Mouse (Mus musculus) heart, postnatal 4 days (tissue): ENCODE measurements around the gene Gatad2a. TPM values are rescaled to one million over a fixed set of nuclear protein-coding genes. Genes with fewer than 3 reads are reported as not detected.

Experiments
- DNase-seq: peaks from one replicate; pipeline ENCODE4 v3.0.0; 2021
- total RNA-seq, 2 experiments: library from RNA; stranded (reverse); gene quantifications; 2 replicates each; pipeline ENCODE4 v1.2.3; 2021

The Gatad2a gene
- total RNA-seq, 2 experiments from 2014 or later: 75.9 to 79.5 TPM

DNA sequence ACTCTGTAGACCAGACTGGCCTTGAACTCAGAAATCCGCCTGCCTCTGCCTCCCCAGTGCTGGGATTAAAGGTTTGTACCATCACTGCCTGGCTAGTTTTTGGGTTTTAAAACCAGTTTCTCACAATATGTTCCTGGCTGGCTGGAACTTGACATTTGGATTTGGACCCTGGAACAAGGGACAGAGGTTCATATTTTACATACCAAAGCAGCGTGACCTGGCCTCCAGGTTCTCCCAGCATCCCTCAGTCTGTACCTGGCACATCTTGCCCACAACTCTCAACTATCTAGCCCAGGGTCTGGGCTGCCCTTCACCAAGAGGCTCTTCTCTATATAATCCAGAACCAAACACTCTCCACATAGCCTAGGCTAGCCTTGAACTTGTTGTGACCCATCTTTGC lies 96.3 kb downstream of the Gatad2a start:
- no peak for DNase-seq

DNA sequence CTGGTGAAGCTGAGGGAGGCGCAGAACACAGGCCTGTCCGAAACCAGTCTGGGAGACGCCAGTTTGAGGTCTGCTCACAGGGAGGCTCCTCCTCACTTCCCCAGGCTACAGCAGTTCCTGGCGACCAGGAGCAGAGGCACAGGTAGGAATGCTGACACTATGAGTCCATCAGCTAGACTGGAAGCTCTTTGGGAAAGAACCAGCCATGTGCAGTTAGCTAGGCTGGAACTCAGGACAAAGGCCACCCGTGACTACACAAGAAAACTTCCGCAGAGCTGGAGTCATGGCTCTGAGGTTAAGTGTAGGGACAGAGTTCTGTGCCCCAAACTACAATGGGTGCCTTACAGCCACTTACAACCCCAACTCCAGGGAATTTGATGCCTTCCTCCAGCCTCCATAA lies 98.3 kb downstream of the Gatad2a start:
- no peak for DNase-seq

DNA sequence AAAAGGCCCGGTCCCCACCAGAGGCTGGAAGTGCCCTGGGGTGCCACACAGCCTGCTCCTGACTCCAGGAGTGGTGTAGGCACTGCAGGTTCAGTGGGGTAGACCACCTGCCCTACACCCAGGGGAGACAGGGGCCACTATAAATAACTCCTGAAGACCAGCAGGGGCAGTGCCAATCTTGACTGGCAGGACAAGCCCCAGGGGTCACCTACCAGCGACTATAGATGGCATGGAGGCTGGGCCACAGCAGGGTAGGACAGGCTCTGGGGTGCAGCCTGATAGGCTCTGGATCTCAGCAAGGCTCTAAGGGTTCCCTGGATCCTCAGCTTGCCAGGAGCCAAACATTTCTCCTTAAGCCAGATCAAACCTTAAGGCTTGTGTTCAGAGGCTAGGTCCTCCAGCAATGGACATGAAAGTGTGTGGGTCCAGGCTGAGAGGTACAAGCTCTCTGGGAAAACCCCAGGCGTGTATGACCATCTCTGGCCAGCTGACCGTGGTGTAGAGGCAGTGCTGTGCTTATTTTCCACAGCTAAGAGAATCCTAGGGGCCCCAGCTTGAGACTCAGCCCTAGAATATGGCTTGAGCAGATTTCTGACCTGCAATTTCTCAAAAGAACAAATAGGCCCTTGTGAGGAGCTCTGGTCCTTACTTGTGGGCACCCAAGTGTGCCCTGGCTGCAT lies 100.3 kb downstream of the Gatad2a start:
- no peak for DNase-seq

DNA sequence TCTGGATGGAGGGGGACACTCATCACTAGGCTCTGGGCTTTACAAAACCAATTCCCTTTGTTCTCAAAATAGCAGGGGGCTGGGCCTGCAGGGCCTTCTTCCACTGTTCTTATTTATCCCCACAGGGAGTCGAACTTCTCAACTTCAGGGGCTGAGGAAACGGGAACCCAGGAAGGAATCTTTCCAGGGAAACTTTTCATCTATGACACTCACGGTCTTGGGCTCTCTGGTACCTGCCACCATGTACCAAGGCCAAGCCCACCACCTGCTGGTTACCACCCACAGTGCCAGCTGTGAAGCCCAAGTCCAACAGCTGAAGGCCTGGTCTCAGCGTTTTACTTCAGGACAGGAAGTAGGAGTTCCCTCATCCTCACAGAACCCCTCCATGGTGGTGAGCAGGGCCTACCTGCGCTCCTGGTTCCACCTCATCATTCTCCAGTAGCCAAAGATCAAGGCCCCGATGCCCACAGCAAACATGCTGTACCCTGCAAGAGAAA lies 101.3 kb downstream of the Gatad2a start:
- no peak for DNase-seq

DNA sequence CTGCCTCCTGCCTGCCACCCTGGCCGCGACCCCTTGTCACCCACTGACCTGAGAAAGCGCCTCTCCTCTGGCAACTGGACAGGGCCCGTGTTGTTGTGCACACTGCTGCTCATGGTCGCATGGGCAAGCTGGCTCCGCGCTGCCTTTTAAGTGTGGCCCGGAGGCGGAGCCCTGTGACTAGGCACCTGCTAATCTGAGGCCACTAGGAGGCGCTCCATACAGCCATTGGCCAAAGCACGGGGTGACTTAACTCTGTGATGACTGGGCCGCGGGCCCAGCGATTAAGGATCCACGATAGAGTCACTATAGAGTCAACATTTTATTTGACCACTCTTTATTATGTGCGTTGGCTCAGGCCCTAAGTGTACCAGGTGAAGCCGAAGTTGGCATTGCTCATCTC lies 102.3 kb downstream of the Gatad2a start:
- peak; percentile 81 for DNase-seq

DNA sequence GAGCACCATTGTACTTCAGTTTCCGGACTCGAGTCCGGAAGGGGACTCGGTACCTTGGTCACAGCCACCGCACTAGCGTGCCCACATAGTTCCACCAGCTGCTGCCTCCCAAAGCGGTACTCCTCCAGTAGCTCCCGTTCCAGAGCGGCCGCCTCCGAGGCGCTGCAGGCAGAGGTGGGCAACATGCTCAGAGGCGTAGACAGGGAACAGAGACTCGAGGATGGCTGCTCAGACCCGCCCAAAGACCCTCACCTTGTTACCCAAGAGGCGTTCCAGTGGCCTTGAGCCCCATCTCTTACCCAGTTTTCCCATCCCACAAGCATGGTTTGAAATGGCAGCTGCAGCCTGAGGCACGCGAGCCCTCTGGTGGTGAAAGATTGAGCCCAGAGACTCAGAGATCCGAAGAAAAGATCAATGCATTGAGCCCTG lies 105.4 kb downstream of the Gatad2a start:
- DNase-seq: peak; percentile 63

DNA sequence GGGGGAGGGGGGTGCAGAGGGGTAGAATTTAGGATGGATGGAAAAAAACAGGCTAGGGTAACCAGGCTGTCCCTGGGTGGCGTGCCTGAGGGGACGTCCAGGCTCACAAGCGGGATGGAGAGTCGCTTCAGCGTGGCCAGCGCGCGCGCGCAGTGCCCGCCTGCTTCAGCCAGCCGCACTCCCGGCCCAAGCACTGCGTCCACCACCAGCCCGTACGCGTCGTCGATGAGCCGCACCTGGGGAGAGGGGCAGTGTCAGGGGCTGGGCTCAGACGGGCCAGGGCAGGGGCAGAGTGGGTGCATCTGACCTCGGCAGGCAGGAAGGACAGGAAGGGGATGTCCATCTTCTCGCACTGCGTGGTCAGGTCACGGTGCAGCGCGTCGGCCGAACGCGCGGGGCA lies 107.3 kb downstream of the Gatad2a start:
- DNase-seq: peak; percentile 30

DNA sequence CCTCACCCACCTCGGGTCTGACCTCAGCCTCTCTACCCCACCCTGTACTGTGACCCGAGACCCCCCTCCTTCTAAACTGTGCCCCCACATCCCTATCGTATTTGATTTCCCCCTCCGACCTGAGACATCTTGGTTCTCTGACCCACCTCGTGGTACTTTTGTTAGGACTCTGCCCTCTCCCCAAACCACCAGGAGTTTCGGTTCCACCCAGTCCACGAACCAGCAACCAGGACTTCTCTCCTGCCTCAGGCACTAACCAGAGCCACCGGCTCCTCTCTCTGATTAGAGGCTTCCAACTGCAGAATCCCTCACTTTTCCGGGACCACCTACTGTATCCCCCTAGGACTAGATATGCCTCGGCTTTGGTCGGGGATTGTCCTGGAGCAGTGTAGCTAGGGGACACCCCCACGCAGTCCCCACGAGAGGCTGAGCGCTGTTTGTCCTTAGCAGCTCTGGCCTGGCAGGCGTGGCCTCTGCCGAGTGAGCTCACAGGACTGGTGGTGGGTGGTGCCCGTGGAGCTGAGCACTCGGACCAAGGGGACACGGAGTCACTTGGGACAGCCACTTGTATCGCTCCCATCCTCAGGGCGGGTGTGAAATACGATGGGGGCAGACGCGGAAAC lies 107.8 kb downstream of the Gatad2a start:
- DNase-seq: peak; percentile 35

DNA sequence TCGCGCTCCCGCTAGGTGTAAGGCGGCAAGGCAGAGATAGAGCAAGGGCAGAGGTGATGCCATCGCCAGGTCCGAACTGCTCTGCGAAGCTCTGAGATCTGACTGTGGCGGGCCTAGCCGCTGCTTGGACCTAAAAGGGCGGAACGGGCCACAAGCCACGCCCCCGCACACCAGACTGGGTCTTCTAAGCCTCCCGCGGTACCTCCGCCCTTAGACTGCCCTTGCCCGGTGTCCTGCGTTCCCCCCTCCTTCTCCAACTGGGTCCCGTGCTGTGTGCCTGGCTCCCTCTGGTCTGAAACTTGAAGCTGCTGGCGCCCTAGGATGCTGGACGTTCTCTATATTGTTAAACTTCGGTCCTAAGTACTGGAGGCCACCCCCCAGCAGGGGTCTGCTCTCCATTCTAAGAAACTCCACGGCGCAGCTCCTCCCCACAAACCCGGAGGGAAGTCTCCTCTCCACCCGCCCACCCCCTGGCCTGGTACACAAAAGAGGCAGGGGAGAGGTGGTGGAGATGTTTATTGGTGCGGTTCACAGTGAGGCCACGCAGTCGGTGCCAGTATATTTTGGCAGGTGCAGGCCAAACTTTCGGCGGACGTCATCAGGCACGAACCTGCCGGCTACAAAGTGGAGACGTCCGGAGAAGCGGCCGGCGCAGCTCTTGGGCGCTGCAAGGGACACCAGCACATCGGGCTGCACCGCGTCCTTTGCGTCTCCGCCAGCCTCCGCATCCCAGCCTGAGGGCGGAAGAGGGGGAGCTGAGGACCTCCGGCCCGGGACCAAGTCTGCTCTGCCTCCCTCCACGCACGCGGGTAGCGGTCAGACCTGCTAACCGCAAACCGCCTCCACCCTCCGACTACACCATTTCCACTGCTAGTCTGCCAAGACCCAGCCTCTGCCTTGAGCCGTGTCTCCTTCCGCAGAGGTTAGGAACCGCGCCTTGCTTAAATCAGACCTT lies 108.6 kb downstream of the Gatad2a start, which contains the start of gene Cilp2:
TSS of gene Cilp2 (minus strand) at position 399 of the 955 bp plus-strand sequence.
- peak; percentile 52 for DNase-seq

DNA sequence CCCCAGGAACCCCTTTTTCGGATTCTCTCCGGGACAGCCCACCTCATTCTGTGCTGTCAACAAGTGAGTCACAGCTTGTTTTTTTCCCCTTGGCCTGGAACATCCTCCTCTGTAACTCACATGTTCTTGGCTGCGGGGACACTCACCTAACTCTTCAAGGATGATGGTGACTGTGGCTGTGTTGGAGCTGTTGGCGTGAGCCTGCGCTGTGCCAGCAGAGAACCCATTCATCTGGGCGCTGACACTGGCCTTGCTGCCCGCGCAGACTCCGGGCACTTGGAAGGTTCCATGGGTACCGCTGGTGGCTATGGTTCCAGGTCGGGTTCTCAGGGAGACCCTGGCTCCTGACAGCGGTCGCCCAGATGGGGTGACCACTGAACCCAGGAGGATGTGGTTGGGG lies 112.0 kb downstream of the Gatad2a start:
- DNase-seq: no peak

DNA sequence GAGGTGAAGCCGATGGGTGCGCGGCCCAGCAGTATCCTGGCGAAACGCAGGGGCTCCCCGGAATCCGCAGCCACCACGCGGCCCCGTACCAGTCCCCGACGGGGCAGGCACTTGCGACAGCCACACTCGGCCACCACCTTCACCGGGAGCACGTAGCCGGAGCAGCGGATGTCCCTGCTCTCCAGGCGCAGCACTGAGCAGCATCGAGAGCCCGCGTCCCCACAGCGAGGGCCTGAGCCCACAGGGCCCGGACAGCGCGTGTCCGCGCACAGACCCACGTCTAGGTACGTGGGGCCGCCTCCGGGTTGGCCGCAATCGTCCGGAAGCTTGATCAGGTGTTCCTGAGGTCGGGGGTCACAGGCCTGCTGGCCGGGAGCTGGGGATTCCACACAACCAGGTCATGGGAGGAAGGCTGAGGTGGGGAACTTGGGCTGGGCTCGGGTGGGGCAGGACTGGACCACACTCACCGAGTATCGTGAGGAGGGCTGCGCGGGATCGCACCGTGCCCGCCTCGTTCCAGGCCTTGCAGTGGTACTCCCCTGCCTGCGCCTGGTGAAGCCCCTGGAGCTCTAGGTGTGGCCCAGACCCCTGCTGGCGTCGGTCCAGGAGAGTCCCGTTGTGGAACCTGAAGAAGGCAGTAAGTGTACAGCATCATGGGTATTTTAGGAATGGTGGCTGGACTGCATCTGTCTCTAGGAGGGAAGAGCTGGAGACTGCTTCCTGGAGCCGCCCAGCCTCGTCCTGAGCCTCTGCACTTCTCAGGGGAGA lies 113.2 kb downstream of the Gatad2a start:
- DNase-seq: no peak

DNA sequence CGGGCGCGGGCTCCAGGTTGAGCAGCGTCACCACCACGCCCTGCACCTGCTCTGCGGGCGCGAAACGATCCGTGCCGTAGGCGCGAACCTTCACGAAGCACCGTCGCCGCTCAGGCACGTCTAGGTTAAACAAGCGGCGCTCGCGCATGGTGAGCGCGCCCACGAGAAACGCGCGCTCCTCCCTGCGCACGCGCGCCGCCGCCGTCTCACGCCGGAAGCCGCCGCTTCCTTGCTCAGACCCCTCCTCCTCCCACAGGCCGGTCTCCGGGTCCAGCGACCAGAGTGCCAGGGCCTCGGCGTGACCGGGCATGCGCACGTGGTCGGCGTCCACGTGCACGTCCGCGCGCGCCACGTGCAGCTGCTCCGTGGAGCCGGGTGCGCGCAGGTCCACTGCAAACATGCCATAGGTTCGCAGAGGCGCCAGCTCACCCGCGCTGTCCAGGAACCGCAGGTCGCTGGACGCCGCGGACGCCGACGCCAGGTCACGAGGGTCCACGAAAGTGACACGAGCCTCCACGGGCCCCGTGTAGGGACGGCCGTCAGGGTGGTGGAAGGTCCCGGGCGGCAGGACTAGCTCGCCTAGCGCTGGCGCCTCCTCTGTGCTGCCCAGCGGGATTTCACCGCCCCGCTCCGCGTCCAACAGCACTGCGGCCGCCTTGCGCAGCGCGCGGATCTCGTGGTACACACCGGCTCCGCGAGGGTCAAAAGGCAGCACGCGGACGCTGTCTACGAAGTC lies 114.0 kb downstream of the Gatad2a start:
- peak; percentile 72 for DNase-seq

DNA sequence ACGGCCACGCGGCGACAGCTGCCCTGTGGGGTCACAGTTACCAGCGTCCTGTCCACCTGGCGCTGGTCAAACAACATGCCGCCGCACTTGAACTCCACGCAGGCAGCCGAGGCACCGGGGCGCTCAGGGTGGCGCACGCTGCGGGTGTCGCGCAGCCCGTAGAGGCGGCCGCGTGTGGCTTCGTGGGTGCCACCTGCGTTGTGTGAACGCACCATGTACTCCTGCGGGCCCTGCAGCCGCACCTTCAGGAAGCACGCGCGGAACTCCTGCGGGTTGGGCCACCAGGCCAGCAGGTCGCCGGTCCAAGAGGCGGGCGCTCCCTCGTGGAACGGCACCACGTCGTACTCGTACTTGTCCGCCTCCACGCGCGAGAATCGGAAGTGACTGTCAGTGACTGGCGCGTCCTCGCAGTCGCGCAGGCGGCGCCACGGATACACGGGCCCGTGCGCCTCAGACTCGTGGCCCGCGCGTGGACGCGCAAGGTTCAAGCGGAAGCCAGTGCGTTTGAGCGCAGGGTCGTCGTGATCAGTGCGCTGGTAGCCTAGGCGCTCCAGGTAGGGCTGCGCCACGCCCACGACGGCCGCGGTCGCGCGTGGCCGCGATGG lies 114.8 kb downstream of the Gatad2a start:
- DNase-seq: no peak

DNA sequence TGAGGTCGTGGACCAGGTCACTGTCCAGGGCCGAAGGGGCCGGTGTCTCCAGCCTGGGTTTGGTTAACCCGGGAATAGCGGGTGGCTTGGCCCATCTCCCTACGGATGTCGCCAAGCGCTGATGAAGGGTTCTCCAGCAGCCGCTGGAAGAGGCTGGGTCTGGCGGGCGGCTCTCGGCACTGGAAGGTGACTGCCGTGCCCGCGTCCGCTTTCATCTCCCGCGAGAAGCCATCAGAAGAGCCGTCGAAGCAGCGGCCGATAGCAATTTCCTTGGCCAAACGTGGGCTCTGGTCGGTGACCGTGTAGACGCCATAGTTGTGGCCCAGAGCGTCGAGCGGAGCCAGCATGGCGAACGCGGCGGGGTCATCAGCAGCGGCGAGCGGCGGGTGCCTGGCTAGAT lies 115.3 kb downstream of the Gatad2a start:
- DNase-seq: no peak

DNA sequence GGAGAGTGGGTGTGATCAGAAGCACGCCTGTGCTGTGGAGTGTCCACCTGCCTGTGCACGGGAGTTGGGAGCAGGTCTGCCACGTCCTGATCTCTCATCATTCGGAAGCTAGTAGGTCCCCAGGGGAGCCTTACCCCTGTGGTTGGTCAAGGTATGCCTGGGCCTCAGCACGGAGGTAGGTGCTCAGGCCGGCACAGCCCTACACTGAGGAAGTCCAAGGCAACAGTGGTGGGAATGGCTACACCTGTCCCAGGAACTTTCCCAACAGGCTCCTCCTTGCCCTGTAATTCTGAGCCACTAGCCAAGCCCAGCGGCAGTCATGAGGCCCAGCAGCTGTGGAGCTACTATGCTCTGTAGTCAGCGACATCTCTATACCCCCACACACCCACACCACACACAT lies 116.5 kb downstream of the Gatad2a start:
- no peak for DNase-seq

DNA sequence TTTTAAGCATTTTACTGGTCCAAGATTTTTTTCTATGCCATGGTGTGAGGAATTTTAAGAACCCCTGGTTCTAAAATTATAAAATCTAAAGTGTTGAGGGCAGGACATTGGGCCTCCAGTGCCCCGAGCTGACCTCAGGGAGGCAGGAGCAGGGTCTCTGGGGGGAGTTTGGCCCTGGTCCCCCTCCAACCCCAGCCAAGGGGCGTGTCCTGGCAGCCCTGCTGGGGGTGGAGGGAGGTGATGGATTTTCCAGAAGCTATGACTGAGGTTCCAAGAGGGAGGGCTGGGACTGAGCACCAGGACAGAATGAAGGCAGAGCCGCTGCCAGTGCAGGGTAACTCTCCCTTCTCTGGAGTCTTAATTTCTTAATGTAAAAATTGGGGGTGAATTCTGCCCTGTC lies 118.2 kb downstream of the Gatad2a start:
- no peak for DNase-seq

DNA sequence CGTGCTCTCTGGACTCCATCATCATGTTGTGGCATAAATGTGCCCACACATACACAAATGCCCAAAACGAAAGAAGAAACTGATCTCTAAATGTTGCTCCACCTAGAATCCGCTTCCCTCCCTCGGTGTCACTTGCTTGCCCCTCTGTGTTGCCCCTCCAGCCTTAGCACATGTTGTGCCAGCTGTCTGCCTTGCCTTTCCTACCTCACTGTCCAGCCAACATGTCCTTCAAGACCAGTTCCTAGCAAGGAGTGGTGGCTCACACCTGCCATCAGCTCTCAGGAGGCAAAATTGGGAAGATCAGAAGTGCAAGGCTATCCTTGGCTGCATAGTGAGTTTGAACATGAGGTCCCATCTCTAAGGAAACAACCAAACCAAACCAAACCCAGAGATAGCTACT lies 118.8 kb downstream of the Gatad2a start:
- DNase-seq: no peak

DNA sequence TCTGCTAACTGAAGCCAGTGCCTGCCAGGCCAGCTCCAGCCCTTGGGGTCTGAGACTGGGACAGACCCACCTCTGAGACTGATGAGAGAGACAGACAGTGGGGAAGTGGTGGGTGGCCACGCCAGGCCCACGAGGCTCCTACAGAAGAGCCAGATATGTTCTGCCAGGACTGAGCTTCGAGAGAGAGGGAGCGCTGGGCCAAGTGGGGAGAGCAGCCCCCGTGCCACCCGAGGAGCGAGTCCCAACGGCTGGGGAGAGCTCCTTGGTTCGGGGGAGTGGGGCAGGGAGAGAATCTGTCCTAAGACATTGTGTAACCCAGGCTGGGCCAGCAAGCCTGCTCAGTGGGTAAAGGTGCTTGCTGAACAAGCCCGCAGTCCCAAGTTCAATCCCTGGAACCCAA lies 119.2 kb downstream of the Gatad2a start:
- DNase-seq: no peak

DNA sequence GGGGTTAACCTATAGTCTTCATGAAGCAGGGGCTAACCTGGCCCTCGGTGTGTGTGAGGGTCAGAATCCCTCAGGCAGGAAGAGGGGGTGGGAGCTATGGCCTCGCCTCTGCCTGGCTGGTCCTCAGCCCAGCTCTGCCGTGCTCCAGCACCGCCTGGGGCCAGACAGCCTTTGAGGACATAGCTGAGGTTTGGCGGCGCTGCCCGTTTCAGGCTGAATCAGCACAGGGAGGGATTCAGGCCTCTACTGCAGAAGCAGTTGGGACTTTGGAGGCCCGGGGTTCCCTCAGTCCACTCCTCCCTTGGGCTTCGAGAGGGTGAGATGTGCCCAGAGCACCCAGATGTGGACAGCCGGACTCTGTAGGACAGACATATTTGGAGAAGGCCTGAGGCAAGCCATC lies 120.1 kb downstream of the Gatad2a start:
- no peak for DNase-seq

DNA sequence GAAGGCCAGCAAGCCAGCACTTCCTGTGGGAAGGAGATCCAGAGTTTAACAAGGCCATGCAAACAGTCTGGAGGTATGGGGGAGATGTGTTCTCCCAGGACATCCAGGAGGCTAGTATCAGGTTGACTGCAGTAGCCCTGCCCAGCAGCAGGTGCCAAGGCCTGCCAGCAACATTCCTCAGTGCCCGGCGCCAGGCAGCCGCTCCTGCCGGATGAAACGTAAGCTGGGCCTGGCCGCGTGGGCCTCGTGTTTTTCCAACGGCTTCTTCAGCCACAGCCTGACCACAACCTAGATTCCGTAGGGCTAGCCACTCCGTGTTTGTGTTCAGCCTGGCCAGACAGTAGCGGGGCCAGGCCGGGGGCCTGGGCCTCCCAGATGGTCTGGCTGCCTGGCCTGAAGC lies 121.5 kb downstream of the Gatad2a start:
- DNase-seq: no peak

DNA sequence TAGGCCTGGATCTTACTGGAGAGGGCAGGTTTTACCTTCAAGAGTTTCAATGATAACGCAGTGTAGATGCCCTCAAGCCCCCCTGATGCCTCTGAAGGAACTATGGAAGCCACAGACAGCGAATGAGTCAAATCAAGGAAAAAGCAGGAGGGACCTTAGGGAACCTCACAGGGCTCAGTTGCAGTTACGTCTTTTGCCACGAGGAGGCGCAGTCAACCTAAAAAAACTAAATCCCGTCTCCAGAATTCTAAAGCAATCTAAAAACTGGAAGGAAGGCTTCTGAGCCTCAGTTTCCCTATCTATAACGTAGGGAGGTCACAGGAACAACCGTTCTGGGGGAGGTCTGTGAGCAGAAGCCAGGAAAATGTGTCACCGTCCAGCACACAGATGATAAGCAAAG lies 122.0 kb downstream of the Gatad2a start:
- DNase-seq: peak; percentile 78
